Mouse (Mus musculus): ENCODE data around the gene Bbs9.
"Not testable (repeated sequence)": the region's sequence is repeated elsewhere in the genome, so short reads cannot be mapped to it uniquely, and the experiment has no call there.

Gene Bbs9

GRCm38 (mm10) chr9:22848800-22849199 lies 373.3 kb downstream of the Bbs9 start:
- DNase-seq (ENCODE audit: low spot score in 2 of 2): no peak

- no peak for DNase-seq (ENCODE audit: low spot score in 2 of 2)
Observed at GRCm38 (mm10) chr9:22849212-22849611, 373.7 kb downstream of the Bbs9 start.

- not testable (repeated sequence) for DNase-seq (ENCODE audit: low spot score in 2 of 2)
Observed at GRCm38 (mm10) chr9:22869147-22869546, 393.6 kb downstream of the Bbs9 start.

GRCm38 (mm10) chr9:22870661-22871060 lies 395.1 kb downstream of the Bbs9 start:
- DNase-seq (ENCODE audit: low spot score in 2 of 2): no peak

- no peak for DNase-seq (ENCODE audit: low spot score in 2 of 2)
Observed at GRCm38 (mm10) chr9:22875231-22875630, 399.7 kb downstream of the Bbs9 start.

GRCm38 (mm10) chr9:22879266-22879665 lies 403.8 kb downstream of the Bbs9 start:
- no peak for DNase-seq (ENCODE audit: low spot score in 2 of 2)

- DNase-seq (ENCODE audit: low spot score in 2 of 2): no peak
Observed at GRCm38 (mm10) chr9:22886351-22886750, 410.8 kb downstream of the Bbs9 start.

- DNase-seq (ENCODE audit: low spot score in 2 of 2): no peak
Observed at GRCm38 (mm10) chr9:22905434-22905833, 429.9 kb downstream of the Bbs9 start.

GRCm38 (mm10) chr9:22916808-22917207 lies 441.3 kb downstream of the Bbs9 start:
- DNase-seq (ENCODE audit: low spot score in 2 of 2): no peak

- no peak for DNase-seq (ENCODE audit: low spot score in 2 of 2)
Observed at GRCm38 (mm10) chr9:22935645-22936044, 460.1 kb downstream of the Bbs9 start.
